Mouse (Mus musculus) liver, postnatal 0 days (tissue): Measurements from ENCODE around the gene Ficd.

Source experiments
- CTCF ChIP-seq: sonication (generic); IDR thresholded peaks from 2 replicates; pipeline ENCODE4 v1.5.1; 2016; ENCODE audit warnings: antibody characterized with exemption, low read depth
- EP300 ChIP-seq: IDR thresholded peaks from 2 replicates; pipeline ENCODE4 v1.6.1; 2016; ENCODE audit warnings: antibody characterized with exemption, low read depth, mild to moderate bottlenecking

DNA sequence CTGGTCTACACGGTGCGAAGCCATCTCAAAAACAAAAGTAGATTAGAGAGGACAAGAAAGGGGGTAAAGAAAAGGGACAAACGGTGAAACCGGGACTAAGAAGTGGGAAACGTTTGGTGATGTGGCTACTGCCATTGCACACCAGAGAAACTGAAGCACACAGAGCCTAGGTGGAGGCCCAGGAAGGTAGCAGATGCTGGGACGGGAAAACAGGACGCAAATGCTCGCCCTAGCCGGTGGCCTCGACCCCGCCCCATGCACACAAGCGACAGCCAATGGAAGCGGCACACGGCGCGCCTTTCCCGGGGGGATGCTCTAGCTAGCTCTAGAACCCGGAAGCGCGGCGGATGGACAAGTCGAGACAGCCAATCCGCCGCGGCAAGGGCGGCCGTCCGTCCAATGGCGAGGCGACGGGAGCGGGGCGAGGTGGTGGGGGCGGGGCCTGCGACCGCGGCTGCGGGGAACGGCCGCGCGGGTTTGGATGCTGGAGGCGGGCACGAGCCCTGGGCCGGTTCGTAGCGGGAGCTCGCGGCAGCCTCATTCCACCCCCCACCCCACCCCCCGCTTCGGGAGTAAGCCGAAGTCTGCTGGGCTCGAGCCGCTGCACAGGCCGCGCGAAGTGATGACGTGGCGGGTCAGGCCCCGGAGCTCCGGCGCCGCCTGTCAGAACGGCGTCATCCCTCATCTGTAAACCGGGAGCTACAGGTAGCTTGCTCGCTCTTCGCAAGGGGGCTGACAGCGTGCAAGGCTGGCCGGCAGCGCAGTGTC, at the start of gene Ficd:
- TF ChIP-seq CTCF (no peak), EP300 (no peak)
